Mouse (Mus musculus): ENCODE data around the gene Theg.

Gene Theg

GRCm38 (mm10) chr10:79536461-79537080 is 50.6 kb downstream of the Theg start:
- no peak for DNase-seq (ENCODE audit: low spot score)

- DNase-seq (ENCODE audit: low spot score): no peak
Measured at GRCm38 (mm10) chr10:79535431-79535830, 51.7 kb downstream of the Theg start.

GRCm38 (mm10) chr10:79534426-79534825 is 52.7 kb downstream of the Theg start:
- DNase-seq (ENCODE audit: low spot score): no peak

GRCm38 (mm10) chr10:79533126-79533911 is 53.8 kb downstream of the Theg start, which contains the start of gene Plpp2:
Gene Plpp2 (minus strand): TSS chr10:79533796.
- peak; percentile 35 for DNase-seq (ENCODE audit: low spot score)

- no peak for DNase-seq (ENCODE audit: low spot score)
Measured at GRCm38 (mm10) chr10:79532678-79533077, 54.5 kb downstream of the Theg start.

GRCm38 (mm10) chr10:79531593-79531992 is 55.5 kb downstream of the Theg start:
- no peak for DNase-seq (ENCODE audit: low spot score)

GRCm38 (mm10) chr10:79530721-79531120 is 56.4 kb downstream of the Theg start:
- no peak for DNase-seq (ENCODE audit: low spot score)

DNA sequence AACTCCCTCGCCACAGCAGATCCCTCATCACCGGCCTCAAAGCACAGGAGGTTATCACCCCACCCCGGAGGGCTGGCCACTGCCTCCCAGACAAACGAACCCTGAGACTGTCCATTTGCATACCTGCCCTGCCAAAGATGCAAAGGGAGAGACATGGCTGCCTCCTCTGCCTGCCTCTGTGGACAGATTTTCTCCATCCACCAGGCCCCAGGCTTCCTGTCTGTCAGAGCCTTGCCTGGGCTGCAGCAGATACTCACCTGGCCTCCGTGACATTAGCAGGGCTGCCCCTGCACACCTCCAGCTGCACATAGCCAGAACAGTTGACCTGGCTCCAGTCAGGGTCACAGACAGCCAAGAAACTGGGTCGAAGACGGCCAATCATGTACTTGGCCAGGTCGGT is 56.9 kb downstream of the Theg start:
- DNase-seq (ENCODE audit: low spot score): no peak

- no peak for DNase-seq (ENCODE audit: low spot score)
Measured at GRCm38 (mm10) chr10:79528081-79528480, 59.0 kb downstream of the Theg start.

GRCm38 (mm10) chr10:79527453-79527845 is 59.7 kb downstream of the Theg start:
- no peak for DNase-seq (ENCODE audit: low spot score)

DNA sequence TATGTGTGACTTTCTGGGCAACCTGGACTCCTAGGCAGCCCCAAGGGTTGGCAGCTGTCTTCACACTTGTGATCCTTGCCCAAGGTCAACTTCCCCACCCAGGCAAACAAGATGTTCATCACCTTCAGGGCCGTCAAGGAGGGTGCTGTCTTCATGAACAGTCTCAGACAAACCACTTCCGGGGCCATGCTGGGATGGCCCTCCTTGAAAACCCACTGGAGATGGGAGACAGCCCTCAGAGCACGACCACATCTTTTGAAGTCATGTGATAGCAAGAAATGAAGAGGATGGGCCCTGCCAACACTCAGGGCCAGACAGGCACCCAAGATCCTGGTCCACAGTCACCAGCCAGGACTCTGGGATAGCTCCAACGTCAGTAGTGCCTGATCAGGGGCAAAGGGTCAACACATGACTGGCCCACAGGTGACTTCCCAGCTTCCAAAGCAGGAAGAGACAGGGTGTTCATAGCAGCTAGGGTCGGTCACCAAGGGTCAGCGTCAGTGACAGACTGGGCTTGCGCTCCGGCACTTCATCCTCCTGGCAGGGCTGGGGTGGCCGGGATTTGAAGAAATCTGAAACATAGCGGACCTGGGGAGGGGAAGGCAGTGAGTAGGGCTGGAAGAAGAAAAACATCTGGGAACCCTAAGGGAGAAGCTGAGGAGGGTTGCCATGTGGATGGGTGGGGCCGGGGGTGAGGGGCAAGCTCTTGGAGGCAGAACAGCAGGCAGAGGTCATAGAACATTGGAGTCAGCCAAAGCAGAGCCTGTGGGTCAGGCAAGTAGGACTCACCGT is 60.3 kb downstream of the Theg start:
- no peak for DNase-seq (ENCODE audit: low spot score)

Measured in layer of hippocampus, adult 9-10 months (tissue).